Mouse (Mus musculus) natural killer cell, adult 2 months (primary cell): ENCODE data around the gene Gm26657.

Source experiments
- DNase-seq, 2 experiments: peaks; one replicate each; pipeline ENCODE4 v3.0.0; 2022; ENCODE audit warnings: low spot score in 2 of 2

Gene Gm26657

GRCm38 (mm10) chr4:56740020-56740485 lies at the start of gene Gm26657:
Gene Gm26657, plus strand, starts transcription at chr4:56740070.
- no peak for DNase-seq

DNA sequence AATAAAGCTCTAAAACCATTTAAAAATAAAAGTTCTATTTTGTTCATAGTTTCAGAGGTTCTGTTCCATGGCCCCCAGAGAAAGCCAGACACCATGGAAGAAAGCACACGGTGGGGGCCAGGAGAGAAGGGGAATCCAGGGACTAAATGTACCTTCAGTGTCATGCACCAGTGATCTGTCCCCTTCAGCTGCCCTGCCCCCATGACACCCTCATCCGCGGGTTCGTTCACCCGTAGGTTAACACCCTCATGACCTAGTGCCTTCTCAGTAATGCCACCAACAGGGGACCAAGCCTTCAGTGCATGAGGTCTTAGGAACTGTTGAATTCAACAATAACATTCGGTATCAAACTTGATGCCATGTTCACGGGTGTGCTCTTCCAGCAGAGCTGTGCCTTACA lies 43.5 kb upstream of the Gm26657 start:
- DNase-seq, result no peak

GRCm38 (mm10) chr4:56698671-56699070 lies 41.2 kb upstream of the Gm26657 start:
- no peak for DNase-seq

GRCm38 (mm10) chr4:56702234-56702633 lies 37.6 kb upstream of the Gm26657 start:
- no peak for DNase-seq

- DNase-seq, result no peak
Observed at GRCm38 (mm10) chr4:56713155-56713554, 26.7 kb upstream of the Gm26657 start.

DNA sequence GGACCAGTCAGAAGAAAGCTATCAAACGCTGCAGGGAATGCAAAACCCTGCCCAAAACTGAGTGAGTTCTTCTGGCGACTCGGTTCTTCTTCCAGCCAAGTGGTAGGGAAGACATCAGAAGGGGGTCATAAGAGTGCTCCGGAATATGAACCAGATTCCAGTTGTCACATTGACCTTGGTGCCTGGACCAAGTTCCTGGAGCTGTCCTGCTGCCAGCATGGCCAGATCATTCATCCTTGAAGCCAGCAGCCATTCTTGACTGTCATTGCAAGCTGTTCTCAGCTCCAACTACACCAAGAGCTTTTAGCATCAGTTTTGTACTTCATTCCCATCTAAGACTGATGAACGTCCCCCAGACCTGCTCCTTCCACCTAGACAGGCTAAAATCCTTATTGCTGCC lies 23.1 kb upstream of the Gm26657 start:
- no peak for DNase-seq

GRCm38 (mm10) chr4:56717932-56718331 lies 21.9 kb upstream of the Gm26657 start:
- no peak for DNase-seq

- no peak for DNase-seq
Observed at GRCm38 (mm10) chr4:56718573-56719442, 21.1 kb upstream of the Gm26657 start.

DNA sequence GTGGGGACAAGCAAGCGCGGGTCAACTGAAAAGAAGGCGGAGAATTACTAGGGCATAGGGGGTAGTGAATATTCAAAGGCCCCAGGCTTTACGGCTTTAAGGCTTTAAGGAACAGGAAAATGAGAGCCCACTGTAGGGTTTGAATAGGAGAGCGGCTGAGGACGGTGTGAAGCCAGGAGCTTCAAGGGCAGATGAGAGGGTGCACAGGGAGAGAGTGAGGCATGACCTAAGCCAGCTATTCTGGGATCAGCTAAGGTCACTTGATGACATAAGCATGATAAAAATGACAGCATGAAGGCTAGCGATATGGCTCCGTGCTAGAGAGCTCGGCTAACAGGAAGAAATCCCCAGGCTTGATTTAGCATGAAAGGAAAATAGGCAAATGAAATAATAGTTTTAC lies 20.4 kb upstream of the Gm26657 start:
- DNase-seq, result no peak

- DNase-seq, result no peak
Observed at GRCm38 (mm10) chr4:56720403-56720802, 19.5 kb upstream of the Gm26657 start.

DNA sequence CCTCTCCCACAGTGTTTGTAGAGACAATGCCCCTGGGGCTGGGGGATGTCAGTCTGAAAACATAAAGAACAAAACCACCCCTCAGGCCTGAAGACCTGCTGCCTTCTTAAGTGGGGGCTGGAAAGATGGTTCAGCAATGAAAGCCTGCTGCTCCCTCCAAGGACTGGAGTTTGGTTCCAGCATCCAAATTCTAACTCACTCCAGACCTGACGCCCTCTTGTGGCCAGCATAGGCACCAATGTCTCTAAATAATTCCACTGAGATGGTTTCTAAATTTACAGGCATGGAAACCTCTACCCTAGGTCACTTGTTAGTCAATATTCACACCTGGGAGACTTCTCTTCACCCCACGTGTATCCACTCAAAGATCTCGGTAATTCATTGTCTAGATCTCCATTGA lies 18.4 kb upstream of the Gm26657 start:
- DNase-seq, result no peak

DNA sequence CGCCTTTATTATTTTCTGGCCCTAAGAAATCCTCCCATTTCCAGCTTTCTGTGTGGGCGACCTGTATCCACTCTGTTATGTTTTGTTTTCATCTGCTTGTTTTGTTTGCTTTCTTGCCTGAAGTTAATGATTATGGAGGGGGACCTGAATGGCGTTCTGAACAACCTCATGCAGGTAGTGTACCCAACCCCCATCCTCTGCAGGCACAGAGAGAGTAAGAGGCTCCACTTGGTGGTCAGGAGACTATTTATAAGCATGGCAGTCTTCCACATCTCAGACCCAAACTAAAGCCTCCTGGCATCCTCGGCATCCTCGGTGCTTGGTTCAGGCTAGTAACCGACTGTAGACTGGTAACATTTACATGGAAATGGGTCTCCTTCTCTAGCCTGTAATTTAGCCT lies 17.5 kb upstream of the Gm26657 start:
- DNase-seq, result no peak

GRCm38 (mm10) chr4:56723237-56723636 lies 16.6 kb upstream of the Gm26657 start:
- DNase-seq, result no peak

DNA sequence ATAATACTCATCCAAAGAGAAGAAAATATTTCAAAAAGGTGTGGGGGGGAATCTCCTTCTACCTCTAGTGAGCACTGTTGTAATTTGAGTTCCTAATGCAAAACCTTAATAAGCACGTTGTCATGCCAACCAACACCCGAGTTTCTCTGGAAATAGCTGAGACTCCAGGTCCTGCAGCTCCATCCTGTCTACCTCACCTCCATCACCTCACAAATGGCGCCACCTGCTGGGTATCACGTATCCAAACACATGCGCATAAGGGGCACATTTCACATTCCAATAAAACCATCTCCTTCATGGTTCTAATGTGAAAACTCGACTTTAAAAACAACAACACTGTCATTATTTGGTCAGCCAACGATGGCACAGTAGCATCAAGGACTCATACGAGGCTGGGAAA lies 14.0 kb upstream of the Gm26657 start:
- no peak for DNase-seq

DNA sequence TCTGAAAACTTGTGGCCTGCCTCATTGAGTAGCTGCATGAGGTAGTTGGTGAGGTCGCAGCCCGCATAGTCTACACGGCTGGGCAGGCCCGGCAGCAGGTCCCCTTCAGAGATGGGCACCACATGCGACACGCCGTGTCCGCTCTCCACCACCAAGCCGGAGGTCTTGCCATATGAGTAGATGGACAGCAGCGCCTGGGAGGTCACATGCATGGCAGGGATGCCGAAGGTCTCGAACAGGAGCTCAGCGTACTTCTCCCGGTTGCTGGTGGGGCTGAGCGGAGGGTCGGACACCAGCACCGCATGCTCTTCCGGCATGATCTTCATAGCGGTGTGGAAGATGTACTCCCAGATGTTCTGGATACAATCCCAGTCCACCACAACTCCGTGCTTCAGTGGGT lies 741 bp downstream of the Gm26657 start:
- DNase-seq, result no peak

DNA sequence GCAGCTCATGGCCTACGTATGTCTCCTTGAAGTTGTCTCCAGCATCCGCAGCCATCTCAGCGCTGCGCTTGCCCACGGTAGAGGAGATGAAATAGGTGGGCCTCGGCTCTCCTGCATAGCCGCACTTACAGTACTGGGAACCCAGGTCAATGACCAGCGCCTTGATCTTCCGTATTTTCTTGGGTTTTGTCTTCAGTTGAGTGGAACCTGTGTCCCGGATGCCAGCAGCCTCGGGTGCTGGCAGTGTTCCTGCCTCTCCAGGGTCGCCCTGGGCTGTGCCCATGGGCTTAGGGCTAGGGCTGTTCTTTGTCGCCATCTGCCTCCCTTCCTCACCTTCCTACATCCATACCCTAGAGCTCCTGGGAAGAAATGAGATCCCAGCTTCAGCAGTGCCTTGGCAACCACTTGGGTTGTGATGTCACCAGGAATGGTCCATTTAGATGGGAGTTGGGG lies 1.2 kb downstream of the Gm26657 start, which contains the start of gene Actl7b:
TSS of gene Actl7b (minus strand) at position 403 of the 453 bp plus-strand sequence.
- no peak for DNase-seq

DNA sequence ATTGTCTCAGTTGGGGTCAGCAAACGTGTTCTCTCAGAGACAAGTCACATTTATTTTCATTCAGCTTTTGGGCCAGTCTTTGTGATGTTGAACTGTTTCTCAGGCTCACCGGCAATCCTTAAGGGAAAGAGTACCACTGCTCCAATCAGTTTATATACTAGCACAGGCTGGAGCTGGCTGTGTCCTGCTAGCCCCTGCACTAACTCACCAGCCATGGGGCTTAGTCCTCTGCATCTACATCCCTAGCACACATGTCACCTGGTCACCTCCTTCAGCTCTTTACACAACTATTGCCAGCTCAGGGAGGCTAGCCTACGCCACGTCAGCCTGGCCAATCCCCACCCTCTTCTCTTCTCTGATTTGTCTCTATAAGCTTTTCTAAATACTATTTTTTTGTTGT lies 2.8 kb downstream of the Gm26657 start:
- DNase-seq, result no peak

DNA sequence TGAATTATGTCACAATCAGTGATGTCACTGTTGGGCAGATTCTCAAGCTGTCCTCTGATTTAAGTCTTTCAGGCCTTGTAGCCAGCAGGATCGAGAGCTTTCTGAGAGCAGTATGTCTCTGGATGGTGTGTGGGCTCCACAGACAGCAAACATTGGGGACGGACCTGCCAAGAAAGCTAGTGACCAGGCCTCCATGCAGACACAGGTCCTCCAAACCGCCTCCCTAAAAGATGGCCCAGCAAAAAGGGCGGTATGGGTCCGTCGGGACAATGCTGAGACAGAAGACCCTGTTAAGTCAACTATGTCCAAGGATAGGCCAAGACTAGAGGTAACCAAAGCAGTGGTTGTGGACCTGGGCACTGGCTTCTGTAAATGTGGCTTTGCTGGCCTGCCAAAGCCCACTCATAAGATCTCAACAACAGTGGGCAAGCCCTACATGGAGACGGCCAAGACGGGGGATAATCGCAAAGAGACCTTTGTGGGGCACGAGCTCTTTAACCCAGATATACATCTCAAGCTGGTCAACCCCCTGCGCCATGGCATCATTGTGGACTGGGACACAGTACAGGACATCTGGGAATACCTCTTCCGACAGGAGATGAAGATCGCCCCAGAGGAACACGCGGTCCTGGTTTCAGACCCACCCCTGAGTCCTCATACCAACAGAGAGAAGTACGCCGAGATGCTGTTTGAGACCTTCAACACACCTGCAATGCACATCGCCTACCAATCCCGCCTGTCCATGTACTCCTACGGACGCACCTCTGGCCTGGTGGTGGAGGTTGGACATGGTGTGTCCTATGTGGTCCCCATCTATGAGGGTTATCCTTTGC lies 3.7 kb downstream of the Gm26657 start, which contains the start of gene Actl7a:
TSS of gene Actl7a (plus strand) at position 51 of the 833 bp plus-strand sequence.
- no peak for DNase-seq

GRCm38 (mm10) chr4:56746345-56746744 lies 6.5 kb downstream of the Gm26657 start:
- DNase-seq, result no peak

DNA sequence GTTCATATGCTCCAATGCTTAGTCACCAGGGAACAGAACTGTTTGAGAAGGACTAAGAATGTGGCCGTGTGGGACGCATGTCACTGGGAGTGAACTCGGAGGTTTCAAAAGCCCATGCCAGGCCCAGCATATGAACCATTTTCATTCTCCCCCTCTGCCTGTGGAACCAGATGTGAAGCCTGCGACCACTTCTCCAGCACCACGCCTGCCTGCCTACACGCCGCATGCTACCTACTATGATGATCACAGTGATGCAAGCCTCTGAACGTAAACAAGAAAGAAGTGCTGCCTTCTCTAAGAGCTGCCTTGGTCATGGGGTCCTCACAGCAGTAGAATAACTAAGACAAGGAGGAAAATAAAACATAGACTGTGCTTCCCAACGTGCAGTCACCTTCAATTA lies 7.6 kb downstream of the Gm26657 start:
- no peak for DNase-seq

GRCm38 (mm10) chr4:56756021-56756420 lies 16.2 kb downstream of the Gm26657 start:
- DNase-seq, result no peak

DNA sequence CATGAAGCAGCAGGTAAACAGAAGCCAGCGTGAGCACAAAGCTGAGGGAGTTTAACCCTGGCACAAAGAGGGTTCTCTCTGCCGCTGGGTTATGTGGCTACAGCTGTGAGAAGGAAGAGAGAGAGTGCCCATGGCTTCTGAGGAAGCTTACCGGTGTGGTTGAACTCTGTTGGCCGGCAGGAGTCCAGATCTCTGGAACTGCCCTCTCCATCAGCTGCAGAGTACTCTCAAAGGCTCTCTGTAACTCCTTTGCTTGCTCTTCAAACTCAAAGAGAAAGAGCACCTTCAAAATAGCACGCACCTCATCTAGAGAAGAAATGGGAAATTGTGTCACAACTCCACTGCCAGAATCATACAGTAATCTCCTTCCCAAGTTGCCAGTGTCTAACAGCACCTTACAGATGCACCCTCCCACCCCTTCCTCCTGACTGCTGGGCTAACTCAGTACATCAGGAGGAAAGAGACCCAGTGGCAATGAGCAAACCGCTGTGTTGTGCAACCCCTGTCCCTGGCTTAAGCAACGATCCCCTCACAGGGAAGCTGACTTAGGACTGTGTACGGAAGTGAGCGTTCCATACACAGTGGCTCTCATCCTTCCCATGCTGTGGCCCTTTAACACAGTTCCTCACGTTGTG lies 17.2 kb downstream of the Gm26657 start:
- DNase-seq, result no peak
